Mouse (Mus musculus): Measurements from ENCODE around the gene Haus3. TPM values are rescaled to one million over a fixed set of nuclear protein-coding genes. Genes with fewer than 3 reads are reported as not detected.

Haus3 gene
- polyA plus RNA-seq, 1 experiment from 2014 or later: 22.1 TPM

DNA sequence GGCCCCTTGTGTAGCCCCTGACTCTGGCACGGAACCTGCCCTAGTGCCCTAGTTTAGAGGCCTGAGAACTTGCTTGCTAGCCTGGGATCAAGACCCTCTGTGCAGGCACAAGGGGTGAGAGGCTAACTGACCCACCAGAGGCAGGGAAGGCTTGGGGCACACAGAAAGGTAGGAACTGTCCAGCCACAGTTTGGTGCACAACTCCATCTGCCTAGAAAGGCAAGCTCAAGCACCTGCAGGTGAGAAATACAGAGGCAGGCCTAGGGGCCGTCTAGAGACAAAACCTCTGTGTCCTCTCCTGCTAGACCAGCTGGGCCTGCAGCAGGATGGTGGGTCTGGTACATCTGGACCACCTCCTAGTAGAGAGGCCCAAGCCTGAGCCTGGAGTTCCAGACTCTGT is 4.7 kb upstream of the Haus3 start:
- Histone ChIP-seq H3K27me3 (no peaks in the 10 kb centered on the region), H3K9ac (no peak overlapping the region), H3K27ac (no peak overlapping the region), H3K4me3 (no peak overlapping the region), H3K9me3 (replicated peaks) (no peaks in the 10 kb centered on the region), H3K4me2 (no peak overlapping the region), H3K4me1 (replicated peaks) (peaks cover 4% of the 10 kb centered on the region; the same call in 1 of the 2 replicates), H3K36me3 (peaks cover 52% of the 10 kb centered on the region)
- 75% methylated on average over 2 of the region's 2 CpGs for WGBS
- no peak for ATAC-seq (replicated peaks; ENCODE audit: insufficient number of reproducible peaks, insufficient read depth, low FRiP score, low read depth)

DNA sequence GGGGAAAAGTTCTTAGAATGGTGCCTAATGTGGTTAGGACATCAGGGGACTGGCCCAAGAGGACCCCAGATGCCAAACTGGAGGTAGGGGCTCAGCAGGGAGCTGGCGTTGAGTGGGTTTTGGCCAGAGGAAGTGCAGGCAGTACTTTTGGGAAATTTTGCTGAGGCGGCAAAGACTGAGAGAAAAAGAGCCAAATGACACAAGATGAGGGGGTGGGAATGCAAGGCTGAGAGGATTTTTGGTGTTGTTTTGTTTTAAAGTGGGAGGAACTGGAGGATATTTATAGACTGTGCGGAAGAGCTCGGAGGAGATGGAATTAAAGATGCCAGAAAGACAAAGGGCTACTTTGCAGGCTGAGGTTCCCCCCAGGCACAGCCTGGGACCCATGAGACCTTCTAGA is 1.4 kb upstream of the Haus3 start:
- no peak overlapping the region for H3K4me3 ChIP-seq
- H3K4me1 ChIP-seq (replicated peaks): peaks cover 17% of the 10 kb centered on the region
- ATAC-seq (replicated peaks; ENCODE audit: insufficient number of reproducible peaks, insufficient read depth, low FRiP score, low read depth): no peak
- H3K4me2 ChIP-seq: no peak overlapping the region
- H3K36me3 ChIP-seq: peaks cover 22% of the 10 kb centered on the region
- WGBS: 61% methylated on average over 4 of the region's 4 CpGs
- no peaks in the 10 kb centered on the region for H3K9me3 ChIP-seq (replicated peaks)
- H3K27me3 ChIP-seq: no peaks in the 10 kb centered on the region
- peak overlapping the region; percentile 88 for H3K27ac ChIP-seq
- H3K9ac ChIP-seq: no peak overlapping the region

DNA sequence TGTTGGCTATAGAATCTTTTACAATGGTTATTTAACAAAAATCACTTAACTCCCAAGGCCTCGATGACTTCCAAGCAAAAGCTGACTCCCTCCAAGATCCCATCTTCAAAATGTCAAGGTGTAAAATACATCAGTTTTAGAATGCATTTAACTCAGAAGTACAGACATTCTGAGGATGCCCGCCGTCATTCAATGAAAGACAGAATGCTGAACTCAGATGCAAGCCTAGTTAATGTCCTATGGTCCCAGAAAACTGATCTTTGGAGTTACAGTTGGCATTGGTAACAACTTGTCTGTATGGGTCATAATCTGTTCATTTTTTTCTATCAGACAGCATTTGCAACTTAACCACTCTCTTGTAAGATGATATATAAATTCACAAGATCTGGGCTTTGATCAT is 627 bp upstream of the Haus3 start:
- Histone ChIP-seq H3K4me2 (peak overlapping the region; percentile 72), H3K9me3 (replicated peaks) (no peaks in the 10 kb centered on the region), H3K4me3 (peak overlapping the region; percentile 74), H3K27ac (peak overlapping the region; percentile 88), H3K9ac (peak overlapping the region; percentile 57), H3K27me3 (no peaks in the 10 kb centered on the region), H3K36me3 (peaks cover 15% of the 10 kb centered on the region), H3K4me1 (replicated peaks) (peaks cover 17% of the 10 kb centered on the region)
- WGBS: 82% methylated on average over 3 of the region's 3 CpGs
- no peak for ATAC-seq (replicated peaks; ENCODE audit: insufficient number of reproducible peaks, insufficient read depth, low FRiP score, low read depth)

DNA sequence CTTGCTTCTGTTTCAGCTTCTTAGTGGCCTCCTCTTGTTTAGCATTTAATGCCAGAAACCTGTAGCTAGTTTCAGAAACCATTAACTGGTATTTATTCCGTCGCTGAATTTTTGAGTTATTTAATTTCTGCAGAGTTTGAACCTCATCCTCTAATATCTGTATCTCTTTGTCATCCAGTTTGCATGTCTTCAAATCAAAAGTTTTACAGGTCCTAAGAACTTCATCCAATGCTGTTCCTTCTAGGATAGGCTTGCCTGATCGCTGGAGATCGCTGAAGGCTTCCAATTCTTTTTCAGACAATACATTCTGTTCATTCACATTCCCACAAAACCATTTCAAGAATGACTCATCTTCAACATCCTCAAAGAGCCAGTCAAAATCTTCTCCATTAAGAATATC is 1.5 kb downstream of the Haus3 start:
- Histone ChIP-seq H3K27ac (no peak overlapping the region), H3K4me3 (no peak overlapping the region), H3K27me3 (no peaks in the 10 kb centered on the region), H3K4me1 (replicated peaks) (peaks cover 17% of the 10 kb centered on the region), H3K4me2 (peak overlapping the region; percentile 18; the same call in 1 of the 2 replicates), H3K9me3 (replicated peaks) (no peaks in the 10 kb centered on the region), H3K36me3 (peaks cover 4% of the 10 kb centered on the region), H3K9ac (no peak overlapping the region)
- ATAC-seq (replicated peaks; ENCODE audit: insufficient number of reproducible peaks, insufficient read depth, low FRiP score, low read depth): no peak
- WGBS: 83% methylated on average over 4 of the region's 4 CpGs

DNA sequence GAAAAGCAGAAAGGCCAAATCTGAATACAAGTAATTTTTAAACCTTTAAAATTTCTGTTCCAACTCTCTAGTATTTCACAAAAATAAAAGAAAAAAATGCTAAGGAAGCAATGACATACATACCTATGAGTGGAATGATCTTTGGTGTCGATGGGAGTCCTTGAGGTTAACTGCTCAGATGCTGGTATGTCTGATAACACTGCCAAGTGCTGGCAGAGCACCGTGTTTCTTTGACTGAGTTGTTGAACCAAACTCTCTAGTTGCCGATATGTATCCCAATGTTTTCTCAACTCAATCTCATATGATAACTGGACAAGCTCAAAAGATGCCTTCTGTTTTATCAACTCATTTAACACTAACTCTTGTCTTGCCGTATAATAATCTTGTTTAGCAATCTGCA is 3.5 kb downstream of the Haus3 start:
- Histone ChIP-seq H3K4me3 (no peak overlapping the region), H3K27ac (no peak overlapping the region), H3K9me3 (replicated peaks) (no peaks in the 10 kb centered on the region), H3K4me1 (replicated peaks) (peaks cover 17% of the 10 kb centered on the region), H3K4me2 (no peak overlapping the region), H3K27me3 (no peaks in the 10 kb centered on the region), H3K9ac (no peak overlapping the region), H3K36me3 (peaks cover 4% of the 10 kb centered on the region)
- no peak for ATAC-seq (replicated peaks; ENCODE audit: insufficient number of reproducible peaks, insufficient read depth, low FRiP score, low read depth)
- 29% methylated on average over 4 of the region's 4 CpGs for WGBS

DNA sequence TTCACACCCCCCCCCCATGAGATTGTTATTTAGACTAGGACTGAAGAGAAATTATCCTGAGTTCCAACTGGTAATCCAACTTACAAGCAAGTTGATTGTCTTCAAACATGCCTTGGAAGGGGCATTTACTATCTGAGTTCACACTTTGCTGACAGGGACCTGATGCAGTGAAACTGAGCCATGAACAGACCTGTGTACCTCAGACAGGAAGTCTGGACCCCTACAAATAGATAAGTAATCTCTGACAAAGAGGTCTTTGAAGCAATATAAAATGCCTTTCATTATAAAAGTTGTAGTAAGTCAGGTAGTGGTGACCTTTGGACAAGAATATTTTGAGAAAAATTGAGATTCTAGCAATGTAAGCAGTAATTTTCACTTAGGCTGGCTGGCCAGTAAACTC is 20.9 kb downstream of the Haus3 start:
- no peaks in the 10 kb centered on the region for H3K4me1 ChIP-seq (replicated peaks)
- H3K4me3 ChIP-seq: no peak overlapping the region
- no peak overlapping the region for H3K27ac ChIP-seq
- H3K4me2 ChIP-seq: no peak overlapping the region
- no peak for ATAC-seq (replicated peaks; ENCODE audit: insufficient number of reproducible peaks, insufficient read depth, low FRiP score, low read depth)
- no peaks in the 10 kb centered on the region for H3K9me3 ChIP-seq (replicated peaks)
- H3K9ac ChIP-seq: no peak overlapping the region
- H3K36me3 ChIP-seq: no peaks in the 10 kb centered on the region
- H3K27me3 ChIP-seq: no peaks in the 10 kb centered on the region

DNA sequence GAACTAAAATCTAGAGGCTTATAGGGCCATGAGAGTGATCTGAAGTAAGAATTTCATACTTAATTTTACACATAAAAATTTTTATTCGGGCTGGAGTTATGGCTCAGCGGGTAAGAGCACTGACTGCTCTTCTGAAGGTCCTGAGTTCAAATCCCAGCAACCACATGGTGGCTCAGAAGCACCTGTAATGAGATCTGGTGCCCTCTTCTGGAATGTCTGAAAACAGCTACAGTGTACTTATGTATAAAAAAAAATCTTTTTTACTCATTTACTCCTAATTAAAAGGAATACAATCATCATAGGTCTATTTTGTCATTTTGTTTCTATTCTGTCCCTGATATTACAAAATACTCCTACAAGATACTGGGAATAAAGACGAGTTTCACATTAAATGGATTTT is 21.8 kb downstream of the Haus3 start:
- H3K9me3 ChIP-seq (replicated peaks): no peaks in the 10 kb centered on the region
- no peak for ATAC-seq (replicated peaks; ENCODE audit: insufficient number of reproducible peaks, insufficient read depth, low FRiP score, low read depth)
- H3K27me3 ChIP-seq: no peaks in the 10 kb centered on the region
- no peak overlapping the region for H3K4me3 ChIP-seq
- no peak overlapping the region for H3K4me2 ChIP-seq
- H3K9ac ChIP-seq: no peak overlapping the region
- no peak overlapping the region for H3K27ac ChIP-seq
- no peaks in the 10 kb centered on the region for H3K36me3 ChIP-seq
- whole genome bisulfite sequencing: 87% methylated on average over 3 of the region's 3 CpGs
- no peaks in the 10 kb centered on the region for H3K4me1 ChIP-seq (replicated peaks)

DNA sequence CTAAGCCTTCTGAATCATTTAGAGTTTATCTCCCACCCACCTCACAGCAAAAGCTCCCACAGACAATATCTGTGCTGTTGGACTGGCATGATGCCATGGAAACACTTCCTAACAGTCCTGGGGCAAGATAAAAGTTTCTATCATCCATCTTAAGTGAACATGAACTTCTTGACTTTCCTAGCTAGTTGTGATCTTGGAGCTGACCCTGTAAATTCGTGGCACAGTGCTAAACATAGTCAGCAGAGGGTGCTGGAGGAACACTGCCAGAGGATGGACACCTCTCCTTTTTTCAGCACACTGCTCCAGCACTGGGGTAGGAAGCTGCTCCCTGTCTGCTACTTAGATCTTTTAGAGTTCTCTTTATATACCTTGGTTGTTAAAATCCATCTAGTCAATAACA is 29.6 kb downstream of the Haus3 start:
- H3K27ac ChIP-seq: no peak overlapping the region
- no peaks in the 10 kb centered on the region for H3K36me3 ChIP-seq
- 3% methylated on average over 1 of the region's 1 CpGs for WGBS
- no peaks in the 10 kb centered on the region for H3K27me3 ChIP-seq
- no peaks in the 10 kb centered on the region for H3K4me1 ChIP-seq (replicated peaks)
- H3K4me2 ChIP-seq: no peak overlapping the region
- ATAC-seq (replicated peaks; ENCODE audit: insufficient number of reproducible peaks, insufficient read depth, low FRiP score, low read depth): no peak
- H3K4me3 ChIP-seq: no peak overlapping the region
- no peaks in the 10 kb centered on the region for H3K9me3 ChIP-seq (replicated peaks)
- H3K9ac ChIP-seq: no peak overlapping the region

DNA sequence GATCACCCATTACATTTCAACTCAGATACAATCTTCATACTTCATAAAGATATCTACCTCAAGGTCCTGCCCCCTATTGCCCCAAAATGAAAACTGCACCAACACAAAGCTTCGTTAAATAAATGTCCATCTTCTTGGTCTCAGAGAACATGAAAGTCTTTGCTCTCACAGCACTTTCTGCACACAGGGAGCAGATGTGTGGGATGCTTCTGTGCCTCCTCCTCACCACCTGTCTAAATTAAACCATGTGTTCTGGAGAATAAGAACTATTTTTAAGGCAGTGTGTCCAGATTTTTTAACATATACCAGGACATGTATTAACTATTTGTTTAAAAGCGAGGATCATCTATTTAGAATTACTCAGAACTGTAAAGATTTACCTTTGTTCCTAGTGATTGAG is 36.6 kb downstream of the Haus3 start:
- Histone ChIP-seq H3K9ac (no peak overlapping the region), H3K4me3 (no peak overlapping the region), H3K27me3 (no peaks in the 10 kb centered on the region), H3K27ac (no peak overlapping the region), H3K4me2 (no peak overlapping the region), H3K4me1 (replicated peaks) (no peaks in the 10 kb centered on the region), H3K36me3 (no peaks in the 10 kb centered on the region), H3K9me3 (replicated peaks) (no peaks in the 10 kb centered on the region)
- no peak for ATAC-seq (replicated peaks; ENCODE audit: insufficient number of reproducible peaks, insufficient read depth, low FRiP score, low read depth)
- 56% methylated on average over 2 of the region's 2 CpGs for WGBS

DNA sequence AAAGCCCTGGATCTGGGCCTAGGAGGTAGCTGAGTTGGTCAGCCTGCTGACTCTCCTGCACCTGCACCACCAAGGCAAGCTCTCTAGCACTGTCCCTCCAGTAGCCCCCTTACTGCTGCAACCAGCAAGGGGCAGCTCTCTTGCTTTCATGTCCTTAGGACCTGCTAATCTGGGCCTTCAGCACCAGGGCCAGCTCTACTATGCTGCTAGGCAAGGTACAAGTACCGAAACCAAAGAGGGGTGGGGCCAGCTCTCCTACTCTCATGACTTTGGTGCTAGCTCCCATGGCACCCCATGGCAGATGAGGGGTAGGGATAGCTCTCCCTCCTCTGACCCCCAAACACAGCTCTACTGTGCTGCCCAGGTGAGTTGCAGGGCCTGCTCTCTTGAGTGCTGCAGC is 45.2 kb downstream of the Haus3 start:
- H3K4me3 ChIP-seq: no peak overlapping the region
- no peaks in the 10 kb centered on the region for H3K36me3 ChIP-seq
- no peaks in the 10 kb centered on the region for H3K4me1 ChIP-seq (replicated peaks)
- H3K9me3 ChIP-seq (replicated peaks): no peaks in the 10 kb centered on the region
- 0% methylated on average over 1 of the region's 1 CpGs for WGBS
- no peak for ATAC-seq (replicated peaks; ENCODE audit: insufficient number of reproducible peaks, insufficient read depth, low FRiP score, low read depth)
- no peak overlapping the region for H3K4me2 ChIP-seq
- H3K9ac ChIP-seq: no peak overlapping the region
- no peak overlapping the region for H3K27ac ChIP-seq
- no peaks in the 10 kb centered on the region for H3K27me3 ChIP-seq

DNA sequence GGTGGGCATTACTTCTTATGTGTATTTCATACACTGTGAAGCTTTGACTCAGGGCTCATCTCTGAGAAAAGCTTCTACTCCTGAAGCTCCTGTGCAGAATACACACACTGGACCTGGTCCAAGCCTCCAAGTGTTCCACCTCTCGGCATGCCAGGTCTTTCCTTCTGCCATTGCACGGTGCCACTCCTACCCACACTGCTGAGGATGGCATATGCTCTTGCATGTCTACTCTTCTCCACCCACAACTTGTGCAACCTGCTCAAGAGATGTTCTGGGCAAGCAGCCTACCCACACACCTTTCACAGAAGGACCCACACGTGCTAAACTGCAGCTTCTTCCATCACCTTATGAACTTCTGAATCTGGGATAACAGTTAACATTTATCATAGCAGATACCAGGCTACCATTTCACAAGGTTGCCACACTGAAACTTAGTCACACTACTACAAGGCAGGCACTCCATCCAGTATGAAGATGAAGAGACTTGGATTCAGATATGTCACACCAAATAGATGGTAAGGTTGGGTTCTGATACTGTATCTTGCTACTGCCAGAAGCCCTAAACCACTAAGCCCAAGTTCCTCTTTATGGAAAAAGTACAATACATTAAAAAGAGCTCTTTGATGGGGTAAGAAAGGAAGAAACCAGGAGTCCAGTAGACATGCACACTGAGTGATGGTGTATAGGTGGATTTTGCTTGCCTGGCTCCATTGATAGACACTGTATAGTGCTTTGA is 50.0 kb downstream of the Haus3 start:
- no peaks in the 10 kb centered on the region for H3K9me3 ChIP-seq (replicated peaks)
- H3K4me1 ChIP-seq (replicated peaks): no peaks in the 10 kb centered on the region
- no peak overlapping the region for H3K9ac ChIP-seq
- no peak overlapping the region for H3K4me3 ChIP-seq
- 77% methylated on average over 3 of the region's 3 CpGs for WGBS
- H3K4me2 ChIP-seq: no peak overlapping the region
- H3K36me3 ChIP-seq: no peaks in the 10 kb centered on the region
- no peak overlapping the region for H3K27ac ChIP-seq
- ATAC-seq (replicated peaks; ENCODE audit: insufficient number of reproducible peaks, insufficient read depth, low FRiP score, low read depth): no peak
- H3K27me3 ChIP-seq: peaks cover 6% of the 10 kb centered on the region; the same call in 1 of the 2 replicates

DNA sequence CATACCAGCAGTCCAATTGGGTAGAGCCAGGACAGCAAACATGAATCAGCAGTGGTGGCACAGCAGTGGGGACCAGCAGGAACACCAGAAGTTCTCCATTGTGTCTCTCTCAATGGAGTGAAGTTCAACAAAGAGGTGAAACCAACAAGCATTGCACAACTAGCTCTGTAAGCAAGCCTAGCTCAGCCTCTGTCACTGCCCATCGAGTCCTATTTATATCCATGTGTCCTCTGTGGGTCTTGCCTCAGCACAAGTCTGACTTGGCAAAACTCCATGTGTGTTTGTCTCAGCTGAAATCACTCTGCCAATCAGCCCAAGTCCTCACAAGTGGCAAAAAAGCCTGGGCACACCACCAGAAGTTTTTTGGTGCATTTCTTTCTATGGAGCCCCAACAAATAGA is 63.6 kb downstream of the Haus3 start:
- H3K36me3 ChIP-seq: no peaks in the 10 kb centered on the region
- H3K4me3 ChIP-seq: no peak overlapping the region
- WGBS: 51% methylated on average over 1 of the region's 1 CpGs
- no peaks in the 10 kb centered on the region for H3K27me3 ChIP-seq
- H3K9ac ChIP-seq: no peak overlapping the region
- no peak for ATAC-seq (replicated peaks; ENCODE audit: insufficient number of reproducible peaks, insufficient read depth, low FRiP score, low read depth)
- no peak overlapping the region for H3K27ac ChIP-seq
- no peaks in the 10 kb centered on the region for H3K9me3 ChIP-seq (replicated peaks)
- H3K4me2 ChIP-seq: no peak overlapping the region
- H3K4me1 ChIP-seq (replicated peaks): peaks cover 3% of the 10 kb centered on the region; the same call in 1 of the 2 replicates

Data from heart, embryonic 15.5 days (tissue).